Mouse (Mus musculus) midbrain, embryonic 11.5 days (tissue): ENCODE results near the gene Morc4. TPM values are rescaled to one million over a fixed set of nuclear protein-coding genes. Genes with fewer than 3 reads are reported as not detected.
A peak's percentile ranks its signal among the peaks of the same experiment; 100 is the strongest.

Experiments
- ATAC-seq: fragments of 200-750 bp; cut with Nextera tagmentation; 2 replicates; pipeline ENCODE4 v1.8.0; 2017; ENCODE audit warnings: moderate TSS enrichment, moderate library complexity; ENCODE audit not compliant: low FRiP score
- DNase-seq: peaks from one replicate; pipeline ENCODE4 v3.0.0; 2015; ENCODE audit warnings: low spot score; ENCODE audit errors: missing footprints
- H3K27ac ChIP-seq: fragments of 300-500 bp; sonication (generic); 2 replicates; pipeline ENCODE4 v1.5.1; 2014; ENCODE audit warnings: low read depth, low read length
- H3K27me3 ChIP-seq: fragments of 300-500 bp; sonication (generic); 2 replicates; pipeline ENCODE4 v1.6.1; 2014; ENCODE audit warnings: mild to moderate bottlenecking, low read length, moderate library complexity, mixed read lengths; ENCODE audit not compliant: control insufficient read depth, insufficient read depth
- H3K36me3 ChIP-seq: fragments of 300-500 bp; sonication (generic); 2 replicates; pipeline ENCODE4 v1.6.1; 2014; ENCODE audit warnings: mild to moderate bottlenecking, low read length, moderate library complexity, mixed read lengths; ENCODE audit not compliant: control insufficient read depth, insufficient read depth
- H3K4me1 ChIP-seq: fragments of 300-500 bp; sonication (generic); 2 replicates; pipeline ENCODE4 v1.6.1; 2014; ENCODE audit warnings: low read length; ENCODE audit not compliant: control insufficient read depth, insufficient read depth
- H3K4me2 ChIP-seq: fragments of 300-500 bp; sonication (generic); 2 replicates; pipeline ENCODE4 v1.6.1; 2014; ENCODE audit warnings: mild to moderate bottlenecking, moderate library complexity
- H3K4me3 ChIP-seq: fragments of 300-500 bp; sonication (generic); 2 replicates; pipeline ENCODE4 v1.5.1; 2014; ENCODE audit warnings: low read depth, low read length
- H3K9ac ChIP-seq: fragments of 300-500 bp; sonication (generic); 2 replicates; pipeline ENCODE4 v1.6.1; 2014; ENCODE audit warnings: low read length
- H3K9me3 ChIP-seq: fragments of 300-500 bp; sonication (generic); 2 replicates; pipeline ENCODE4 v1.6.1; 2016; ENCODE audit warnings: low read length; ENCODE audit not compliant: control insufficient read depth
- WGBS: fragments of 180-500 bp; shearing (Covaris S2); extraction: QIAGEN DNeasy Blood & Tissue Kit; methylation state at CpG from one replicate; pipeline ENCODE4 v1.1.7; 2014; 5-methylcytosine and 5-hydroxymethylcytosine counted together
- polyA plus RNA-seq: library from polyadenylated mRNA; unstranded; fragments of >200 nt; fragmentation: Nextera tagmentation; extraction: Ambion mirVana; gene quantifications from 2 replicates; pipeline ENCODE4 v1.2.1, GENCODE M21; 2014

Gene Morc4
- polyA plus RNA-seq, 1 experiment from 2014 or later, result 8.1 TPM

DNA sequence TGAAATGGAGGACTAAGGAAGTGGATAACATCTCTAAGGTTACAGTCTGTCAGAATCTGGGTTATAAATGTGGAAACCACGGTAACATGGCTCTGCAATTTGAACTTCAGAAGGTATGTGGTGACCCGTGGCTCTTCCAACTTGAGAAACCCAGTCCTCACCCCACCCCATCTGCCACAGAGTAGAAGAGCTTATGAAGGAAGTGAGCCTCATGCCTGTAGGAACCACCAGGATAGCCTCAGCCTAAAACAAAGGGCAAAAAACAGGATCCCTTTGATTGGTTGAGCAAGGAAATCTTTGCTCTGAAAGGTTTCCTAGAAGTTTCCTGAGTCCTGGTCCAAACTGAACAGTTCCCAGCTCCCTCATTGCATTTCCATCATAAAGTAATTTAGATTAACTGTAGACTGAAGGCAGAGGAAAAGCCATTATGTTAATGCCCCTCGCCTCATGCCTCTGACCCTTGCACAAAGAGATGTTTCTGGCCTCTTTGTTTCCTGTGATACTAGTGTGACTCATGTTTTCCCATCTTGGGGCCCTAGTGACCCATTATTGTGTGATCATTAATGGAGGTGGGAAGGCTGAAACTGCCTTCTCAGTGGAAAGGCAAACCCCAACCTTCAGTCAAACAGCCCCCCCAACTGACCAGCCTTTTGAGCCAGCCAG, 58.7 kb downstream of the Morc4 start:
- H3K27me3 ChIP-seq, result peaks cover 7% of the 10 kb centered on the region
- H3K9me3 ChIP-seq, result no peaks in the 10 kb centered on the region
- H3K9ac ChIP-seq, result no peak overlapping the region
- no peak overlapping the region for H3K27ac ChIP-seq
- DNase-seq, result no peak
- H3K4me3 ChIP-seq, result no peak overlapping the region
- H3K4me2 ChIP-seq, result no peak overlapping the region
- no peak for ATAC-seq
- 73% methylated on average over 3 of the region's 3 CpGs for WGBS
- H3K4me1 ChIP-seq, result peaks cover 3% of the 10 kb centered on the region; the same call in 1 of the 2 replicates
- no peaks in the 10 kb centered on the region for H3K36me3 ChIP-seq

DNA sequence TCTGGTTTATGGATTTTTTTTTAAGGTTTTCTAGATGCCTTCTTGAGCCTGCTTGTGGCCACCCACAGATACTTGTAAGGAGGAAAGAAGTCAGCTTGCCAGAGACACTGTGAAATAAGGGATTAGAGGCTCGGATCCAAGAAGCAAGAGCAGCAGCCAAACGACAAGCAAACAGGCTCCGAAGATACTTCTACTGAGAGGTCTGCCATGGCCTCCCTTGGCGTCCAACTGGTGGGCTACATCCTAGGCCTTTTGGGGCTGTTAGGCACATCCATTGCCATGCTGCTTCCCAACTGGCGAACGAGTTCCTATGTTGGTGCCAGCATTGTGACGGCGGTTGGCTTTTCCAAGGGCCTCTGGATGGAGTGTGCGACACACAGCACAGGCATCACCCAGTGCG, 63.0 kb downstream of the Morc4 start:
- H3K4me3 ChIP-seq, result no peak overlapping the region
- peaks cover 3% of the 10 kb centered on the region; the same call in 1 of the 2 replicates for H3K4me1 ChIP-seq
- H3K27me3 ChIP-seq, result peaks cover 4% of the 10 kb centered on the region
- no peaks in the 10 kb centered on the region for H3K9me3 ChIP-seq
- no peak overlapping the region for H3K4me2 ChIP-seq
- DNase-seq (no peak), ATAC-seq (no peak)
- H3K36me3 ChIP-seq, result no peaks in the 10 kb centered on the region
- WGBS, result 79% methylated on average over 10 of the region's 10 CpGs
- H3K9ac ChIP-seq, result no peak overlapping the region
- H3K27ac ChIP-seq, result no peak overlapping the region

DNA sequence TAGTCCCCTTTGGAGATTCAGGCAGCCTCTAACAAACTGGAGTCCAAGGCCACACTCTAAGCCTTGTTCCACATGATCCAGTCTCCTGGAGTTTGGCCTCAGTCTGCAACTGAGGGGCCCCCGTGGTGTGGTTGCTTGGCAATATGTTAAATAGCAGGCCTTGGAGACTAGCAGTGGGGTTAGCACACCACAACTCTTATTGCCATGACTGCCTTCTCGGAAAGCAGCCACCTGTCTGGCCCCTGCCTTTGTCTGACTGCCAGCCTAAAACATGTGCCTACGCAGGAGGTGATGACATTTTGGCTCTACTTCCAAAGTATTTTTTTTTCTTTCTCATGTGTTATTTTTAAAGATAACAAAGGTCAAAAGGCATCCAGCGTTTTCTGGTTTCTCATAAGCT, 63.4 kb downstream of the Morc4 start:
- no peaks in the 10 kb centered on the region for H3K9me3 ChIP-seq
- H3K27ac ChIP-seq, result no peak overlapping the region
- H3K4me1 ChIP-seq, result peaks cover 3% of the 10 kb centered on the region; the same call in 1 of the 2 replicates
- H3K4me2 ChIP-seq, result no peak overlapping the region
- no peak overlapping the region for H3K4me3 ChIP-seq
- peak; percentile 70 for ATAC-seq
- peaks cover 4% of the 10 kb centered on the region for H3K27me3 ChIP-seq
- WGBS, result 39% methylated on average over 4 of the region's 4 CpGs
- H3K9ac ChIP-seq, result no peak overlapping the region
- DNase-seq, result no peak
- H3K36me3 ChIP-seq, result no peaks in the 10 kb centered on the region

DNA sequence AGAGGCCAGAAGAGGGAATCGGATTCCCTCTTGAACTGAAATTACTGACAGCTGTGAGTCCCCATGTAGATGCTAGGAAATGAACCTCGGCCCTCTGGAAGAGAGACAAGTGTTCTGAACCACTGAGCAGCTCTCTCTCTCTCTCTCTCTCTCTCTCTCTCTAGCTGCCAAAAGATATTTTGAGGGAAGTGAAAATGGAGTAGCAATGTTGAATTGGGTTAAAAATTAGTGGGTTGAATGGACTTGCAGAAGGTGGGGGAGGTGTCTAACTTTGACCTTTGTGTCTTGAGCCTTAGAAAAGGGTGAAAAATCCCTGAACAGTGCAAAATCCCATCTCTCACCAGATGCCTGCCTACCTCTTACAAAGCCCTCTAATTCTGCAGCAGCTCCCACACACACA, 64.1 kb downstream of the Morc4 start:
- DNase-seq (no peak), ATAC-seq (no peak)
- Histone ChIP-seq H3K9ac (no peak overlapping the region), H3K27ac (no peak overlapping the region), H3K4me1 (peaks cover 3% of the 10 kb centered on the region; the same call in 1 of the 2 replicates), H3K36me3 (no peaks in the 10 kb centered on the region), H3K4me2 (no peak overlapping the region), H3K27me3 (peaks cover 4% of the 10 kb centered on the region), H3K4me3 (no peak overlapping the region), H3K9me3 (no peaks in the 10 kb centered on the region)
- WGBS, result 68% methylated on average over 2 of the region's 2 CpGs

DNA sequence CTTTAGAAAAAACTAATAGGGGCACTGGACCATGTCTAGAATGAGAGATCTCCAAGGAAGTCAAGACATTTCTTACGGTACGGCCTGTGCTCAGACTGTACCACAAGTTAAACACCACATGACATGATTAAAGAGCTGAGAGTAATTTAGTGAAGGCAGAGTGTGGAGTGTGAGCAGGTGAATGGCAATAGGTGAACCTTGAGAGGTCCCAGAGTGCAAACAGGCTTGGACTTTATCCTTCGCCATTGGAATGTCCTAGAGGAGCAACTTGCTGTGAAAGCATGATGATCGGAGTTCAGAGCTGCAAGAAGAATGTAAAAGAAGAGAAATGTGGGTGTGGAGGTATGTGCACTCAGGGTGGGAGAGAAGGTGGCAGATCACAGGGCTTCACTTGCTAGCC, 65.6 kb downstream of the Morc4 start:
- 85% methylated on average over 4 of the region's 4 CpGs for WGBS
- Histone ChIP-seq H3K4me1 (peaks cover 3% of the 10 kb centered on the region; the same call in 1 of the 2 replicates), H3K9ac (no peak overlapping the region), H3K27me3 (peaks cover 4% of the 10 kb centered on the region), H3K36me3 (no peaks in the 10 kb centered on the region), H3K4me3 (no peak overlapping the region), H3K9me3 (no peaks in the 10 kb centered on the region), H3K4me2 (no peak overlapping the region), H3K27ac (no peak overlapping the region)
- DNase-seq, result no peak
- no peak for ATAC-seq

DNA sequence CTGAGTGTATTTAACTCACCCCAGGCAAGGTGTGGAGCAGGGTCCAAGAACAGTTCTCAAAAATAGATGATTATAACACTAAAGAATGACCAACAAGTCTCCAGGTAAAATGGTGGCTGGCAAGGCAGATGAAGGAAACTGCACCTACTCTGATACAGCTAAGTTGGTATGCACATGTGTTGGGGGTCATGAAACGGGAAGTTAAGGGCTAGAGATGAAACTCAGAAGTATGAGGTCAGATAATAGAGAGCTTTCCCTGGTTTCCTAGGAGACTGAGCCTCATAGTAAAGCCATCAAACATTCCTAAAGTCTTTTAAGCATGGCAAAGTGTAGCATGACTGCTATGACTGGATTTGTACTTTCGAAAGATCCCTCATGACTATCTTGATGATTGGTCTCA, 68.4 kb downstream of the Morc4 start:
- Histone ChIP-seq H3K9ac (no peak overlapping the region), H3K4me1 (peaks cover 2% of the 10 kb centered on the region; the same call in 1 of the 2 replicates), H3K4me2 (no peak overlapping the region), H3K4me3 (no peak overlapping the region), H3K27ac (no peak overlapping the region), H3K27me3 (peaks cover 2% of the 10 kb centered on the region; the same call in 1 of the 2 replicates), H3K9me3 (no peaks in the 10 kb centered on the region), H3K36me3 (no peaks in the 10 kb centered on the region)
- WGBS, result 59% methylated on average over 2 of the region's 2 CpGs
- ATAC-seq, result no peak
- no peak for DNase-seq

DNA sequence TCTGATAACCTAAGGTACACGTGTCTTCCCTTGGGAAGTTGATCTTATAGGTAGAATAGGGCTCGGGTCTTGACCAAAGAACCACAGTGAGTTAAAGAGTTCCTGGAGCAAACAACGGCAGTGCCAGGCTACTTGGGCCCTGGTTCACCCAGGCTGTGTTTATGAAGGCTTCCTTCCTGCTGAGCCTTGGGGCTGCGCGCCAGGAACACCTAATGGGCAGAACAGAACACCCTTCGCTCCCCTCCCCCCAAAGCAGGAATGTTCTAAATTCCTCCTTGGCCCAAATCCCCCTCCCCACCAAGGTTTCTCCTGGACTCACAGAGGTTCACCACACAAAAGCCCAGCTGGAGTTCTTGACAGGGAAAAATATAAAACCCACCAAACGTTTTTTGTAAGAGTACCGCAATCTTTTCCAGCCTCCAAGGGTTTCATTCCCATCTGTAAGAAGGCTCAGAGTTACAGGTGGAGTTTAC, 71.0 kb downstream of the Morc4 start, which contains the start of gene Cldn2:
TSS of gene Cldn2 (plus strand) at position 423 of the 473 bp plus-strand sequence.
- no peaks in the 10 kb centered on the region for H3K9me3 ChIP-seq
- no peak within 1 kb of the TSS for H3K9ac ChIP-seq
- DNase-seq, result no peak
- no peaks in the 10 kb centered on the region for H3K36me3 ChIP-seq
- no peak within 1 kb of the TSS for H3K27ac ChIP-seq
- H3K4me2 ChIP-seq, result no peak within 1 kb of the TSS
- H3K4me3 ChIP-seq, result no peak within 1 kb of the TSS
- 63% methylated on average over 8 of the region's 8 CpGs for WGBS
- H3K4me1 ChIP-seq, result no peaks in the 10 kb centered on the region
- peaks cover 2% of the 10 kb centered on the region; the same call in 1 of the 2 replicates for H3K27me3 ChIP-seq
- ATAC-seq, result no peak

DNA sequence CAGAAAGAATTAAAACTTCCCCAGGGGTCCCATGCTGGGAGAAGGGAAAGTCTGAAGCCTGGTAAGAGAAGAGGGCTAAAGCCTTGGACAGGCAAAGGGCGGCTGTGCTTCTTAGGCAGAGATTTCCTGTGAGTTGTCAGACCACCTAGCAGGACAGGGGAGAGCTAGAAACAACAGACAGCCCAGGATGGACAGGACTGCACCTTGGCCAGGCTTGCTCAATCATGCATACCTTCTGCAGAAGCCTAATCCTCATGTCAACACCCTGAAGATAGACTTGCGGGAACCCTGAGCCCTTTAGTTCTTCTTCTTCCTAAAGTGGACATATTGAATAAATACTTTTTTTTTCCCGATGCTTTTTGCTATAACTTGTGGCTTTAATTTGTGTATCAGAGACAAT, 71.5 kb downstream of the Morc4 start:
- Histone ChIP-seq H3K36me3 (no peaks in the 10 kb centered on the region), H3K27ac (no peak overlapping the region), H3K9ac (no peak overlapping the region), H3K4me1 (no peaks in the 10 kb centered on the region), H3K4me3 (no peak overlapping the region), H3K9me3 (no peaks in the 10 kb centered on the region), H3K4me2 (no peak overlapping the region), H3K27me3 (peaks cover 2% of the 10 kb centered on the region; the same call in 1 of the 2 replicates)
- no peak for DNase-seq
- 63% methylated on average over 3 of the region's 3 CpGs for WGBS
- no peak for ATAC-seq

DNA sequence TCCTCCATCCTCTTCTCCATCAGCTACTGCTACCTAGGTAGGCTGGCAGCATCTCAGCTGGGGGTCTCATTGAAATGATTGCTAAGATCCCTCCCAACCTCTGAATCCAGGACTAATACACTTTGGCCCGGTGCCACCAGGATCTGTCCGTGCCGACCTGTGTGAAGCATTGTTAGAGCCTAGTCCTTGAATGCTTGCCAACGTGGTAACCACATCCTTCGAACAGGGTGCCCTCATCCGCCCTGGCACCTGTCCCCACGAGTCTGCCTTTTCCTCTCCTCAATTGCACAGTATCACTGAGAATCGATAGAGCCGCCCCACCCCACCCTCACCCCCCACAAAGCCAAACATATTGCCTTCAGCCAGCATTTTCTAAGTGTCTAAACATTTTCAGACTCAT, 73.6 kb downstream of the Morc4 start:
- ATAC-seq (no peak), DNase-seq (no peak)
- Histone ChIP-seq H3K4me1 (no peaks in the 10 kb centered on the region), H3K9ac (no peak overlapping the region), H3K4me3 (no peak overlapping the region), H3K27ac (no peak overlapping the region), H3K36me3 (no peaks in the 10 kb centered on the region), H3K27me3 (peaks cover 2% of the 10 kb centered on the region; the same call in 1 of the 2 replicates), H3K4me2 (no peak overlapping the region), H3K9me3 (no peaks in the 10 kb centered on the region)
- 81% methylated on average over 9 of the region's 9 CpGs for WGBS
